Mouse (Mus musculus): ENCODE data around the gene Epb41. TPM values are rescaled to one million over a fixed set of nuclear protein-coding genes. Genes with fewer than 3 reads are reported as not detected.

Epb41 gene
- total and polyA plus RNA-seq, 3 experiments = 14.7 to 66.6 (median 59.3) TPM

- DNase-seq = no peak
Observed at GRCm38 (mm10) chr4:132008191-132008590, 66.9 kb downstream of the Epb41 start.

GRCm38 (mm10) chr4:132007123-132007522 lies 68.0 kb downstream of the Epb41 start:
- DNase-seq = no peak

GRCm38 (mm10) chr4:131998641-131999040 lies 76.5 kb downstream of the Epb41 start:
- DNase-seq = no peak

- DNase-seq = no peak
Observed at GRCm38 (mm10) chr4:131997476-131997875, 77.6 kb downstream of the Epb41 start.

GRCm38 (mm10) chr4:131996985-131997384 lies 78.1 kb downstream of the Epb41 start:
- DNase-seq = no peak

GRCm38 (mm10) chr4:131993792-131994191 lies 81.3 kb downstream of the Epb41 start:
- DNase-seq = no peak

GRCm38 (mm10) chr4:131982881-131983538 lies 92.1 kb downstream of the Epb41 start:
- DNase-seq = no peak

GRCm38 (mm10) chr4:131981755-131982154 lies 93.4 kb downstream of the Epb41 start:
- no peak for DNase-seq

- DNase-seq = peak; percentile 75
Observed at GRCm38 (mm10) chr4:131977201-131977600, 97.9 kb downstream of the Epb41 start.

GRCm38 (mm10) chr4:131970244-131970853 lies 104.8 kb downstream of the Epb41 start:
- DNase-seq = no peak

- DNase-seq = no peak
Observed at GRCm38 (mm10) chr4:131968873-131969272, 106.2 kb downstream of the Epb41 start.

GRCm38 (mm10) chr4:131957161-131957560 lies 118.0 kb downstream of the Epb41 start:
- DNase-seq = no peak

- no peak for DNase-seq
Observed at GRCm38 (mm10) chr4:131950657-131951056, 124.5 kb downstream of the Epb41 start.

GRCm38 (mm10) chr4:131949903-131950302 lies 125.2 kb downstream of the Epb41 start:
- DNase-seq = no peak

- DNase-seq = no peak
Observed at GRCm38 (mm10) chr4:131947848-131948247, 127.3 kb downstream of the Epb41 start.

- DNase-seq = no peak
Observed at GRCm38 (mm10) chr4:131940846-131941245, 134.3 kb downstream of the Epb41 start.

GRCm38 (mm10) chr4:131939459-131939858 lies 135.7 kb downstream of the Epb41 start:
- DNase-seq = no peak

- peak; percentile 62 for DNase-seq
Observed at GRCm38 (mm10) chr4:131929146-131929545, 146.0 kb downstream of the Epb41 start.

- DNase-seq = no peak
Observed at GRCm38 (mm10) chr4:131924096-131924810, 150.9 kb downstream of the Epb41 start.

GRCm38 (mm10) chr4:131922404-131922803 lies 152.7 kb downstream of the Epb41 start:
- no peak for DNase-seq

GRCm38 (mm10) chr4:131921461-131922346 lies 153.4 kb downstream of the Epb41 start, which contains the start of gene Tmem200b:
Gene Tmem200b (plus strand): TSS chr4:131921771.
- DNase-seq = peak; percentile 42
